Mouse (Mus musculus): ENCODE data around the gene Srgap3.

- TF ChIP-seq CTCF (IDR thresholded peaks at IDR 0.05; ENCODE audit: extremely low read depth, insufficient read depth, low read length) (no peak), POLR2A (IDR thresholded peaks at IDR 0.05; ENCODE audit: extremely low read depth, insufficient read depth, low read length) (no peak)
These were observed 29.5 kb upstream of the Srgap3 start for GRCm38 (mm10) chr6:112976541-112976940.
